Mouse (Mus musculus) embryonic stem cell, embryonic (primary cell): ENCODE results near the gene Itfg1.

Experiments
- CTCF ChIA-PET, 4 experiments: fragments of 300-600 bp in 2 of 4; fragments of 350-600 bp in 2 of 4; sonication (Branson Sonifier 250); formaldehyde crosslinking; loops; one replicate each; lab custom pipeline; 2022; ENCODE audit warnings: inconsistent platforms in 2 of 4; lab: Charles Lee
- POLR2A ChIA-PET, 4 experiments: fragments of 300-600 bp in 2 of 4; fragments of 350-600 bp in 2 of 4; sonication (Branson Sonifier 250); formaldehyde crosslinking; loops; one replicate each; lab custom pipeline; 2022; ENCODE audit warnings: antibody characterized with exemption in 4 of 4, inconsistent platforms in 1 of 4; lab: Charles Lee

Itfg1 gene

GRCm38 (mm10) chr8:85787909-85788308 is 52.8 kb downstream of the Itfg1 start:
- ChIA-PET POLR2A (no interaction called here), CTCF (interaction anchor here in 1 of 4 experiments (0.7 kb wide), 1 partner anchor 675 kb away, joined by 3 read pairs; no protein-coding TSS in a partner anchor)

GRCm38 (mm10) chr8:85785506-85785905 is 55.2 kb downstream of the Itfg1 start:
- CTCF ChIA-PET, result interaction anchor here in 1 of 4 experiments (0.6 kb wide), 1 partner anchor 369 kb away, joined by 15 read pairs; no protein-coding TSS in a partner anchor
- POLR2A ChIA-PET, result no interaction called here

DNA sequence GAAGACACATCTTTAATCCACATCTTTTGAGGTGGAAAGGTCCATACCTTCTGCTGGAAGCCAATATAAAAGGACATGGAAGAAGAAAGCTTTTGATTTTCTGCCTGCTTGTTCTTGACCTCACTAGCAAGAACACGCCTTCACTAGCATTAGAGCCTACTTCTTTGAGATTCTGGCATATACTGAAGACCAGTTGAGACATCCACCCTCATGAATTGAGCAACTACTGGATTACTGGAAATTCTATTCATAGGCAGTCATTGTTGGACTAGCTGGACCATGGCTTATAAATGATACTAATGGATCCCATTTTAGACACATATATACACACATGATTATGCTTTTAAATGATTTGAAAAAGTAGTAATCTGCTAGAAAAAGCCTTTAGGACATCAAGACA is 56.9 kb downstream of the Itfg1 start:
- CTCF ChIA-PET, result no interaction called here
- POLR2A ChIA-PET, result no interaction called here

DNA sequence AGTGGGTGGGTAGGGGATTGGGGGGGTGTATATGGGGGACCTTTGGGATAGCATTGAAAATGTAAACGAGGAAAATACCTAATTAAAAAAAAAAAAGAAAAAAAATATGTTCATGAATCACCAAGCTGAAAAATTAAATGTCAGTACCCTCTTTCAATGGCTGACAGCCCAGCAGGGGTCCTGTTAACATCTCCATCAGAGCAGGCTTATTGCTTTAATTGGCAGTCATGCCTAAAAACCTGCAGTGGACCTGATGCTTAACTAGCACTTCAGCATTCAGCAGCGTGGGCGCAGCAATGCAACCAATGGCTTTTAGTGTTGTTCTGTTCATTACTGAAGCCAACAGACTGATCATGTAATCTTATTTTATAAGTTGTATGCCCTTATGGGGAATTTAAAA is 60.6 kb downstream of the Itfg1 start:
- ChIA-PET CTCF (no interaction called here), POLR2A (no interaction called here)

GRCm38 (mm10) chr8:85745053-85745452 is 95.7 kb downstream of the Itfg1 start:
- POLR2A ChIA-PET, result no interaction called here

GRCm38 (mm10) chr8:85730545-85730944 is 110.2 kb downstream of the Itfg1 start:
- ChIA-PET CTCF (no interaction called here), POLR2A (no interaction called here)

More at GRCm38 (mm10) chr8:85745053-85745452, 95.7 kb downstream of the Itfg1 start:
- CTCF ChIA-PET, result no interaction called here

GRCm38 (mm10) chr8:85717271-85717670 is 123.5 kb downstream of the Itfg1 start:
- ChIA-PET CTCF (interaction anchor here in 1 of 4 experiments (0.6 kb wide), 1 partner anchor 815 kb away, joined by 3 read pairs; no protein-coding TSS in a partner anchor), POLR2A (no interaction called here)

DNA sequence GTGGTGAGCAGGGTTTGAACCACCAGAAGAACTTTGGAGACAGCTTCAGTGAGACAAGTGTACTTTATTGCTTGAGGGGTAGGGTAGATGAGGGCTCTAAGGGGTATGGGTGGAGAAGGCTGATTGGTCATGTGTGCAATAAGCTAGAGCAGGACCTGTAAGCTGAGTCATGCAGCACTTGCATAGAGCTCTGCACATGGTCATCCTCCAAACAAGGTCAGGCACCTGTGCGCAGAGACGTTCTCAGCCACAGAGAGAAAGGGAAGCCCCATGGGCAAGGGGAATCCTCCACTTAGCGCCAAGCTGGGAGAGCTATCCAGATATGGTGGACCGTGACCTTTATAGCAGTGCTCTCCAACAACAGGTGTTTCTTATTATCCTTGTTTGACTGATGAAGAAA is 124.0 kb downstream of the Itfg1 start:
- ChIA-PET CTCF (interaction anchor here in 1 of 4 experiments (0.6 kb wide), 1 partner anchor 816 kb away, joined by 3 read pairs; no protein-coding TSS in a partner anchor), POLR2A (no interaction called here)

DNA sequence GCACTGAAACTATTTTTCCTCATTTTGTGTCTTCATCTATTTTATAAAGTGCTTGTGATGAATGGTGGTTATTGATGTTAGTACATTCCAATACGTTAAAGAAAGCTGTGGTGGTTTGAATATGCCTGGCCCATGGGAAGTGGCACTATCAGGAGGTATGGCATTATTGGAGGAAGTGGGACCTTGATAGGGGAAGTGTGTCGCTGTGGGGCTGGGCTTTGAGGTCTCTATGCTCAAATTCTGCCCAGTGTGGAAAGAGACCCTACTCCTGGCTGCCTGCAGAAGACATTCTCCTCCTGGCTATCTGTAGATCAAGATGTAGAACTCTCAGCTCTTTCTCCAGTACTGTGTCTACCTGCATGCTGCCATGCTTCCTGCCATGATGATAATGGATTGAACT is 133.7 kb downstream of the Itfg1 start:
- CTCF ChIA-PET, result interaction anchor here in 1 of 4 experiments (1.5 kb wide), 1 partner anchor 8 kb away, joined by 4 read pairs; no protein-coding TSS in a partner anchor
- POLR2A ChIA-PET, result interaction anchor here in 1 of 4 experiments (0.6 kb wide), 3 partner anchors 16 to 778 kb away, joined by 3 to 6 read pairs (median 3); no protein-coding TSS in a partner anchor

GRCm38 (mm10) chr8:85700751-85701351 is 139.9 kb downstream of the Itfg1 start, which contains the start of gene Neto2:
Gene Neto2 (minus strand): TSS chr8:85700924.
- POLR2A ChIA-PET, result interaction anchor here (0.5 to 2.6 kb wide), 17 partner anchors 9 to 885 kb away, joined by 3 to 11 read pairs (median 3); partner anchors contain the start of genes Itfg1 (in 1 of the 4) and Phkb (in 1 of the 4)

DNA sequence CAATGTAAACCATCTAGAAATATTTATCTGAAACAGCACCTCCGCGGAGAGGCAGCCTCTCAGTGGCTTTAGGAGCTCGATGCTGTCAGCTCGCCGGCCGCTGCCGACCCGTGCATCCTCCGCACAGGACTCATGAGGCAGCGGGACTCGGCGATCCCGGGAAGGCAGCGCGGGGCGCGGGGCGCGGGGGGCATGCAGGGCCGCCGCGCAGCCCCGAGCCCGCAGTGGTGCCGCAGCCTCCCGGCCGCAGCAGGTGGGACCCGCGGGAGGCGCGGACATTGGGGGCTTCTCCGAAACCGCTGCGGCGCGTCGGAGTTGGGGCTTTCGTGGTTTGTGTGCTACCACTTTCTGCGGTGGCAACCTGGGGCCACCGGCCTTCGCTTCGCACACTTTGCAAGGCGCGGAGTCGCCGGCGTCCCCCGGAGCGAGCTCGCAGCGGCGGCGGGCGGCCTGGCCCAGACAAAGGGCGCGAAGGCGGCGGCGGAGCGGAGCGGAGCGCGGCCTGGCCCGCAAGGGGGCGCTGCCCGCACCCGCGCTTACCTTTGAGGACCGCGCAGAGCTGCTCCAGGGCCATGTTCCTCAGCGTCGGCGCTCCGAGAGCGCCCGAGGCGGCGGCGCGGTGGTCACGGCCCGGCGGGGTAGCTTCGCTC is 140.5 kb downstream of the Itfg1 start:
- CTCF ChIA-PET, result interaction anchor here (0.5 to 4.0 kb wide), 29 partner anchors 8 to 1208 kb away, joined by 3 to 76 read pairs (median 4); no protein-coding TSS in a partner anchor
- POLR2A ChIA-PET, result interaction anchor here (0.5 to 2.6 kb wide), 15 partner anchors 9 to 1209 kb away, joined by 3 to 11 read pairs (median 4); no protein-coding TSS in a partner anchor

More at GRCm38 (mm10) chr8:85700751-85701351, 139.9 kb downstream of the Itfg1 start, which contains the start of gene Neto2:
- CTCF ChIA-PET, result interaction anchor here (0.6 to 4.0 kb wide), 22 partner anchors 9 to 1208 kb away, joined by 3 to 76 read pairs (median 4); no protein-coding TSS in a partner anchor

- CTCF ChIA-PET, result interaction anchor here (0.5 to 4.0 kb wide), 67 partner anchors 8 to 1227 kb away, joined by 3 to 76 read pairs (median 4); no protein-coding TSS in a partner anchor
These were observed 141.7 kb downstream of the Itfg1 start for GRCm38 (mm10) chr8:85699051-85699450.

More at GRCm38 (mm10) chr8:85699051-85699450, 141.7 kb downstream of the Itfg1 start:
- POLR2A ChIA-PET, result interaction anchor here (0.5 to 2.6 kb wide), 11 partner anchors 8 to 886 kb away, joined by 3 to 11 read pairs (median 3); no protein-coding TSS in a partner anchor
